Mouse (Mus musculus): ENCODE results near the gene Olfr1444. TPM values are rescaled to one million over a fixed set of nuclear protein-coding genes. Genes with fewer than 3 reads are reported as not detected.

Gene Olfr1444
- polyA plus RNA-seq, 1 experiment from 2014 or later: not detected

GRCm38 (mm10) chr19:12846382-12846781, 10.7 kb upstream of the Olfr1444 start, which contains the start of gene Gm5244:
Gm5244 (plus strand) TSS chr19:12846682.
- no peak for ATAC-seq (ENCODE audit: low FRiP score, low TSS enrichment)
- H3K36me3 ChIP-seq (ENCODE audit: insufficient read depth, low read length): no peaks in the 10 kb centered on the region
- H3K9me3 ChIP-seq (ENCODE audit: low read length): no peaks in the 10 kb centered on the region
- H3K27me3 ChIP-seq (ENCODE audit: insufficient read depth, low read length): no peaks in the 10 kb centered on the region
- no peak within 1 kb of the TSS for H3K27ac ChIP-seq (ENCODE audit: low read length)
- no peak within 1 kb of the TSS for H3K4me3 ChIP-seq (ENCODE audit: low read length)
- H3K9ac ChIP-seq (replicated peaks; ENCODE audit: low read length): no peak within 1 kb of the TSS
- H3K4me2 ChIP-seq (replicated peaks; ENCODE audit: low read depth, low read length): no peak within 1 kb of the TSS
- H3K4me1 ChIP-seq (ENCODE audit: insufficient read depth, low read length): no peaks in the 10 kb centered on the region

GRCm38 (mm10) chr19:12883555-12883954, 26.5 kb downstream of the Olfr1444 start, which contains the start of gene Olfr1445:
Olfr1445 (plus strand) TSS chr19:12883855.
- no peak within 1 kb of the TSS for H3K4me2 ChIP-seq (replicated peaks; ENCODE audit: low read depth, low read length)
- H3K36me3 ChIP-seq (ENCODE audit: insufficient read depth, low read length): no peaks in the 10 kb centered on the region
- H3K4me3 ChIP-seq (ENCODE audit: low read length): no peak within 1 kb of the TSS
- H3K4me1 ChIP-seq (ENCODE audit: insufficient read depth, low read length): no peaks in the 10 kb centered on the region
- no peak within 1 kb of the TSS for H3K27ac ChIP-seq (ENCODE audit: low read length)
- 80% methylated on average over 2 of the region's 2 CpGs for WGBS
- no peak within 1 kb of the TSS for H3K9ac ChIP-seq (replicated peaks; ENCODE audit: low read length)
- no peaks in the 10 kb centered on the region for H3K9me3 ChIP-seq (ENCODE audit: low read length)
- no peak for ATAC-seq (ENCODE audit: low FRiP score, low TSS enrichment)
- no peaks in the 10 kb centered on the region for H3K27me3 ChIP-seq (ENCODE audit: insufficient read depth, low read length)

GRCm38 (mm10) chr19:12893424-12893823, 36.3 kb downstream of the Olfr1444 start, which contains the start of gene Olfr1446:
Olfr1446 (minus strand) TSS chr19:12893524.
- Histone ChIP-seq H3K4me3 (ENCODE audit: low read length) (no peak within 1 kb of the TSS), H3K4me2 (replicated peaks; ENCODE audit: low read depth, low read length) (no peak within 1 kb of the TSS), H3K9me3 (ENCODE audit: low read length) (no peaks in the 10 kb centered on the region), H3K27me3 (ENCODE audit: insufficient read depth, low read length) (no peaks in the 10 kb centered on the region), H3K9ac (replicated peaks; ENCODE audit: low read length) (no peak within 1 kb of the TSS), H3K36me3 (ENCODE audit: insufficient read depth, low read length) (no peaks in the 10 kb centered on the region), H3K27ac (ENCODE audit: low read length) (no peak within 1 kb of the TSS), H3K4me1 (ENCODE audit: insufficient read depth, low read length) (no peaks in the 10 kb centered on the region)
- ATAC-seq (ENCODE audit: low FRiP score, low TSS enrichment): no peak
- WGBS: 81% methylated on average over 1 of the region's 1 CpGs

GRCm38 (mm10) chr19:12903643-12904042, 46.6 kb downstream of the Olfr1444 start, which contains the start of gene Olfr1447:
Olfr1447 (minus strand) TSS chr19:12903743.
- Histone ChIP-seq H3K27ac (ENCODE audit: low read length) (no peak within 1 kb of the TSS), H3K4me1 (ENCODE audit: insufficient read depth, low read length) (no peaks in the 10 kb centered on the region), H3K27me3 (ENCODE audit: insufficient read depth, low read length) (no peaks in the 10 kb centered on the region), H3K9ac (replicated peaks; ENCODE audit: low read length) (no peak within 1 kb of the TSS), H3K9me3 (ENCODE audit: low read length) (no peaks in the 10 kb centered on the region; the same call in none of the 2 replicates), H3K36me3 (ENCODE audit: insufficient read depth, low read length) (no peaks in the 10 kb centered on the region), H3K4me3 (ENCODE audit: low read length) (no peak within 1 kb of the TSS), H3K4me2 (replicated peaks; ENCODE audit: low read depth, low read length) (no peak within 1 kb of the TSS)
- no peak for ATAC-seq (ENCODE audit: low FRiP score, low TSS enrichment)
- 100% methylated on average over 1 of the region's 1 CpGs for WGBS

Other genes with a start within 250 kb of the Olfr1444 start
- 17.7 and 20.0 TPM in 2 replicates for gene Glyat, start 224.0 kb upstream of the Olfr1444 start, polyA plus RNA-seq (2015; fragmentation: Nextera tagmentation; extraction: Ambion mirVana)
- gene Olfr1442, start 186.8 kb upstream of the Olfr1444 start, polyA plus RNA-seq (2015; fragmentation: Nextera tagmentation; extraction: Ambion mirVana): 0.10 and 0.20 TPM in 2 replicates
- gene Olfr1443, start 179.2 kb upstream of the Olfr1444 start, polyA plus RNA-seq (2015; fragmentation: Nextera tagmentation; extraction: Ambion mirVana): not detected in 2 replicates
- gene Keg1, start 161.5 kb upstream of the Olfr1444 start, polyA plus RNA-seq (2015; fragmentation: Nextera tagmentation; extraction: Ambion mirVana): 87.0 and 88.0 TPM in 2 replicates
- gene Cntf, start 91.7 kb upstream of the Olfr1444 start, polyA plus RNA-seq (2015; fragmentation: Nextera tagmentation; extraction: Ambion mirVana): 2.6 TPM in 2 replicates
- 11.4 and 11.6 TPM in 2 replicates for gene Zfp91, start 61.2 kb upstream of the Olfr1444 start, polyA plus RNA-seq (2015; fragmentation: Nextera tagmentation; extraction: Ambion mirVana)
- gene Lpxn, start 61.1 kb upstream of the Olfr1444 start, polyA plus RNA-seq (2015; fragmentation: Nextera tagmentation; extraction: Ambion mirVana): 1.1 and 1.4 TPM in 2 replicates
- gene Gm5244, start 10.6 kb upstream of the Olfr1444 start, polyA plus RNA-seq (2015; fragmentation: Nextera tagmentation; extraction: Ambion mirVana): not detected in 2 replicates
- gene Olfr1445, start 26.6 kb downstream of the Olfr1444 start, polyA plus RNA-seq (2015; fragmentation: Nextera tagmentation; extraction: Ambion mirVana): not detected in 2 replicates
- not detected in 2 replicates for gene Olfr1446, start 36.2 kb downstream of the Olfr1444 start, polyA plus RNA-seq (2015; fragmentation: Nextera tagmentation; extraction: Ambion mirVana)
- not detected in 2 replicates for gene Olfr1447, start 46.5 kb downstream of the Olfr1444 start, polyA plus RNA-seq (2015; fragmentation: Nextera tagmentation; extraction: Ambion mirVana)
- not detected in 2 replicates for gene Olfr1448, start 67.1 kb downstream of the Olfr1444 start, polyA plus RNA-seq (2015; fragmentation: Nextera tagmentation; extraction: Ambion mirVana)
- not detected in 2 replicates for gene Olfr1449, start 73.6 kb downstream of the Olfr1444 start, polyA plus RNA-seq (2015; fragmentation: Nextera tagmentation; extraction: Ambion mirVana)
- gene Olfr1450, start 93.0 kb downstream of the Olfr1444 start, polyA plus RNA-seq (2015; fragmentation: Nextera tagmentation; extraction: Ambion mirVana): not detected in 2 replicates
- gene Olfr1451, start 137.7 kb downstream of the Olfr1444 start, polyA plus RNA-seq (2015; fragmentation: Nextera tagmentation; extraction: Ambion mirVana): not detected in 2 replicates
- not detected in 2 replicates for gene Olfr1453, start 171.0 kb downstream of the Olfr1444 start, polyA plus RNA-seq (2015; fragmentation: Nextera tagmentation; extraction: Ambion mirVana)
- gene Olfr1454, start 203.3 kb downstream of the Olfr1444 start, polyA plus RNA-seq (2015; fragmentation: Nextera tagmentation; extraction: Ambion mirVana): not detected in 2 replicates
- gene Olfr1457, start 240.6 kb downstream of the Olfr1444 start, polyA plus RNA-seq (2015; fragmentation: Nextera tagmentation; extraction: Ambion mirVana): not detected in 2 replicates
- gene Olfr1458, start 249.5 kb downstream of the Olfr1444 start, polyA plus RNA-seq (2015; fragmentation: Nextera tagmentation; extraction: Ambion mirVana): not detected in 2 replicates